8 mouse cellular contexts compared by ENCODE assay signal in genomic region chr8:120494903-120495302, GRCm38 (mm10).
A peak's percentile ranks its signal among the peaks of the same experiment; 100 is the strongest.
DNase-seq lines count a peak whose midpoint lies in the region; ATAC-seq lines count a peak whose summit lies in the region.

No protein-coding gene starts in this region.

- H3K27ac ChIP-seq in forebrain, embryonic 14.5 days (ENCODE audit: low read depth, low read length): peak overlapping the region; percentile 10

- peak; percentile 87 for DNase-seq in 416B (ENCODE audit: low read depth)
- DNase-seq in adrenal gland, adult 18-20 months (ENCODE audit: low spot score in 2 of 2): peak; percentile 63 to 89
- DNase-seq in forebrain, embryonic 14.5 days (ENCODE audit: low spot score): no peak
- DNase-seq in heart, postnatal 25 days (ENCODE audit: low spot score): peak; percentile 75
- peak; percentile 94 to 95 for DNase-seq in kidney, postnatal 4 days
- peak; percentile 78 for DNase-seq in urinary bladder, postnatal 14 days (ENCODE audit: low spot score)
- DNase-seq in spleen, postnatal 36 days (ENCODE audit: low spot score in 2 of 2): no peak

- H3K4me2 ChIP-seq in forebrain, embryonic 14.5 days (ENCODE audit: low read length): peak overlapping the region; percentile 90

- ATAC-seq in forebrain, embryonic 14.5 days: no peak
- ATAC-seq in megakaryocyte, adult 5-6 weeks (ENCODE audit: poor library complexity, severe bottlenecking): peak; percentile 17; the same call in 1 of the 2 replicates

- H3K9me3 ChIP-seq in forebrain, embryonic 14.5 days (replicated peaks; ENCODE audit: control insufficient read depth, low read length): no peaks in the 10 kb centered on the region

- 48% methylated on average over 15 of the region's 15 CpGs for WGBS in forebrain, embryonic 14.5 days

- no peaks in the 10 kb centered on the region for H3K27me3 ChIP-seq in forebrain, embryonic 14.5 days (replicated peaks; ENCODE audit: control insufficient read depth, insufficient read depth, low read length)

- H3K36me3 ChIP-seq in forebrain, embryonic 14.5 days (ENCODE audit: control insufficient read depth, insufficient read depth, low read length): no peaks in the 10 kb centered on the region

- no peak overlapping the region for H3K4me3 ChIP-seq in forebrain, embryonic 14.5 days (ENCODE audit: low read depth, low read length)

- H3K9ac ChIP-seq in forebrain, embryonic 14.5 days (ENCODE audit: low read length): peak overlapping the region; percentile 29

- H3K4me1 ChIP-seq in forebrain, embryonic 14.5 days (ENCODE audit: control insufficient read depth, insufficient read depth, low read length): peaks cover 77% of the 10 kb centered on the region

- intact Hi-C loops in heart, postnatal 25 days (cut with DNase I): no loop called here

Comparison
In these comparisons a context has a peak if more than half of its experiments do, and no peak if none do; other contexts are left out.
1. DNase-seq: peak in 416B (single experiment), adrenal gland, adult 18-20 months (2 of 2), heart, postnatal 25 days (single experiment), kidney, postnatal 4 days (2 of 2) and urinary bladder, postnatal 14 days (single experiment); none in forebrain, embryonic 14.5 days (single experiment) and spleen, postnatal 36 days (0 of 2).